Mouse (Mus musculus) WW6 (cell line): ENCODE measurements around the gene Rgsl1.

Experiments
- DNase-seq: peaks from one replicate; pipeline ENCODE4 v3.0.0-alpha.2; 2013; ENCODE audit warnings: low read depth, low spot score

Gene Rgsl1

DNA sequence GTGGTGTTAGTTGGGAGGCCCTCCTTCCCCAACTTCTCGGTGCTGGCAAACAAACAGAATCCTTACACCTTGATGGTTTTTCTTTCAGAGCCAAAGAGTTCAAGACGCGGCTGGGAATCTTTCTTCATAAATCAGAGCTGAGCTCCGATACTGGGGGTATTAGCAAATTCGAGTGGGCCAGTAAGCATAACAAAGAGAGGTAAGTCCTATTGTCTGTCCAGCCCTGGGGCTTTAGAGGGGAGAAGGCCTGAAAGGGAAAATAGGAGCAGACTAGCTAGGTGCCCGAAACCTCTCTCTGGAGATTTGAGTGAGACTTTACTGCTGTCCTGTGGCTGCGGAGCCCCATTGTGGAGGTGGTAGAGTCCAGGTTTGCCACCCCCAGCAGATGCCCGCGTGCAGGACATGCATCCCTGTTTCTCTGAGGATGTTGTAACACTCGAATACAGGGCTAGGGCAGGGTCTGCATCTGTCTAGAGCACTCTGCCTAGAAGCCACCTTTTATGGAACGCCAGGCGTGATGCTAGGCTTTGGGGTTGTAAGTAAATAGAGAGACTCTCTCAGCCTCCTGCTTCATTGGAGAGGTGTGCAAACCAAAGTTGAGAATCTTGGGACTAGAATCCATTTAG lies 103.1 kb downstream of the Rgsl1 start:
- no peak for DNase-seq

GRCm38 (mm10) chr1:153740145-153740544 lies 103.8 kb downstream of the Rgsl1 start, which contains the start of gene Rgs16:
Gene Rgs16 (plus strand): TSS chr1:153740349.
- DNase-seq: no peak

DNA sequence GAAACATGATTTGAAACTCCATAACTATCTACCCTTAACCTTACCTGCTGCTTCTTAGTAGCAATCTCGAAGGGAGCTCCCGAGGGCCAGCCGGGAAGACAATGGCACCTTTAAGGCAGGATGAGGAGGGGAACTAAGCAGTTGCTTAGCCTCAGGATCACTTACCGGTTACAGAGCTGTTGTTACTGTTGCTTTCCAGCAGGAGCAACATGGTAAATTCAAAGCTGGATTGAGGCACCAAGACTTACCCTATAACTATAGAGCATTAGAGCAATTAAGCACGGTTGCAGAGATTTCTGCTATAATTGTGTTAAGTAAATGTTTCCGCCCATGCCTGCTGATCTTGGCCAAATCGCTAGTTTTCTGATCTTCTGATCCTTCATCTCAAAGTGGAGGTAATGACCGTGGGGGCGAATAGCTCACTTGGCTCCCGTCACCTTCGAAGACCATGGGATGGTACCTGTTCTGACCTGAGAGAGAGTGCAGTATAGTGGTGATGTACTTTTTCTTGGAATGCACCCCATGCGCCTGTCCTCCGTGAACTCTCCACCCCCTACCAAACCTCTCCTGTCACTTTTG lies 104.4 kb downstream of the Rgsl1 start:
- no peak for DNase-seq

- no peak for DNase-seq
Measured at GRCm38 (mm10) chr1:153737101-153738085, 106.5 kb downstream of the Rgsl1 start.

DNA sequence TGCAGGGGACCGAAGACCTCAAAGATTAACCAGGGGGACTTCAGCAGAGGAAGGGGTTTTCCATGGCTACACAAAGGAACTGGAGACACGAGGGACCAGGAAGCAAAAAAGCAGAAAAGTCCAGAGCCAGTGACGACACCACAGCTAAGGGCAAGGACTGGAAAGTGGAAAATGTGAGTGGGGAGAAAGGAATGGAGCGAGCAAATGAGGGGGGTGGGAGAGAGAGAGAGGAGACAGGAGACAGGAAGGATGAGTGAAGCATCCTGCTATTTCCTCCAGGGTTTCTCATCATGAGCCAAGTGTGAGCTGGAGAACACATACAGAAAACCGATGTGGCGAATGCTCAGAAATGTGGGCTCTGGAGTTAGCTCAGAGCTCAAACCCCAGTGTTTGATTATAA lies 107.8 kb downstream of the Rgsl1 start:
- no peak for DNase-seq

DNA sequence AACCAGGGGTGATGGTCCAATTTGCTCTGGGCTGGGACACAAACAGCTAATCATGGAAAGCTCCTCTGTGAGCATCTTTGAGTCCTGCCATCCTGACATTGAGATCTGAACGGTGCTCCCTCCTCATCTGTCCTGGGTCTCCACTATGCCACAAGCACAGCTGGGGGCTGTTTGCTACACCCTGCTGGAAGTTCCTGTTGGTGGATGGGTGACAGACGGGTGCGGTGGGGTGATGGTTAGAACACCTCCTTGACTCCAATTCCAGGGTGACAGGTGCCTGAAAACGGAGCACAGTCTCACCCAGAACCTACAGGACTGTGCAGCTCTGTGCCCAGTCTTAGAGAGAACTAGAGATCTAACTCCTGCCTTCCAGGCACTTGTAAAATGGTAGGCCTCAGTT lies 109.1 kb downstream of the Rgsl1 start:
- DNase-seq: no peak

GRCm38 (mm10) chr1:153733181-153733580 lies 110.8 kb downstream of the Rgsl1 start:
- DNase-seq: no peak

DNA sequence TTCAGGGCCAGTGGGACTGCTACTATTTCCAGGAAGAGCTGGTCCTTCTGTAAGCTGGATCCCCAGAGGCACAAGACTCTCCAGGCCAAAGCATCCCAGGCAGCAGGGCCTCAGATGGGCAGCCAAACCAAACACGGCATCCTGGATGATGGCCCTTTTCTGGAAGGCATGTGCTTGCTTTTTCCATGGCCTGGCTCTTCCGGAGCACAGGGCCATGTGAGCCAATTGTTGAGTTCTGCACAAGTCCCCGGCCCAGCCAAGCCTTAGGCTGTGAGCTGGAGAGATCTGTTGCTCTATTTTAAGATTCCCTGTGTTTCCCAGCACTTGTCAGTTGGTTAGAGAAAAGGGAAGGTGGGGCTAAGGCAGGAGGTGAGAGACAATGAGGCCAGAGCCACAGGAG lies 113.3 kb downstream of the Rgsl1 start:
- DNase-seq: no peak

DNA sequence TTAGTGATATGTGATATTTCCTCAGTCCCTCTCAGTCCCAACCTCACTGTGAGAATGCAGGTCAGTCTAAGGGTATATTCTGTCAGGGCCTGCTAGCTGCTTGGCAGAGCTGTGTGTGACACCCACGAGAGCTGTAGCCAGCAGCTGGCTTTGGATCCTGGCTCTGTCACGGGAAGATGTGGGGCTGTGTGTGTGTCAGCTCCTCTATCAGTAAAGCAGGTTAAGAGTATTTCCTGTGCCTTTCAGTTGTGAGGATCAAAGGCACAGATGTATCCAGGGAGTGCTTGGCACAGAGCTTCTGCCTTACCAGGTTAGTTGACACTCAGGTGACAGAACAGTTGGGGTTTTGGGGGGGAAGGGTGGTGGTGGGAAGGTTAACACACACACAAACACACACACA lies 114.1 kb downstream of the Rgsl1 start:
- no peak for DNase-seq
